Mouse (Mus musculus) intestine, embryonic 15.5 days (tissue): ENCODE measurements at regions not wholly inside any gene's neighbourhood (a gene's known extent, or its start where the extent isn't known, plus 50 kb on each side); places are given as distances from the start of the nearest gene placed in this dataset.

Experiments used
- ATAC-seq: fragments of 200-750 bp; cut with Nextera tagmentation; 2 replicates; pipeline ENCODE4 v1.8.0; 2017; ENCODE audit warnings: moderate TSS enrichment, moderate library complexity
- H3K27ac ChIP-seq: fragments of 300-500 bp; sonication (generic); 2 replicates; pipeline ENCODE4 v1.5.1; 2015; ENCODE audit warnings: mild to moderate bottlenecking, inconsistent platforms
- H3K27me3 ChIP-seq: fragments of 300-500 bp; sonication (generic); replicated peaks from 2 replicates; pipeline ENCODE4 v1.6.1; 2015; ENCODE audit warnings: inconsistent platforms
- H3K36me3 ChIP-seq: fragments of 300-500 bp; sonication (generic); 2 replicates; pipeline ENCODE4 v1.6.1; 2015; ENCODE audit warnings: inconsistent platforms
- H3K4me1 ChIP-seq: fragments of 300-500 bp; sonication (generic); replicated peaks from 2 replicates; pipeline ENCODE4 v1.6.1; 2015; ENCODE audit warnings: inconsistent platforms
- H3K4me2 ChIP-seq: fragments of 300-500 bp; sonication (generic); replicated peaks from 2 replicates; pipeline ENCODE4 v1.6.1; 2015; ENCODE audit warnings: mild to moderate bottlenecking, inconsistent platforms
- H3K4me3 ChIP-seq: fragments of 300-500 bp; sonication (generic); replicated peaks from 2 replicates; pipeline ENCODE4 v1.5.1; 2015; ENCODE audit warnings: inconsistent platforms
- H3K9ac ChIP-seq: fragments of 300-500 bp; sonication (generic); 2 replicates; pipeline ENCODE4 v1.6.1; 2015; ENCODE audit warnings: inconsistent platforms
- H3K9me3 ChIP-seq: fragments of 300-500 bp; sonication (generic); 2 replicates; pipeline ENCODE4 v1.6.1; 2016; ENCODE audit warnings: inconsistent platforms
- WGBS: fragments of 180-500 bp; shearing (Covaris S2); methylation state at CpG from one replicate; pipeline ENCODE4 v1.1.7; 2015; 5-methylcytosine and 5-hydroxymethylcytosine counted together

DNA sequence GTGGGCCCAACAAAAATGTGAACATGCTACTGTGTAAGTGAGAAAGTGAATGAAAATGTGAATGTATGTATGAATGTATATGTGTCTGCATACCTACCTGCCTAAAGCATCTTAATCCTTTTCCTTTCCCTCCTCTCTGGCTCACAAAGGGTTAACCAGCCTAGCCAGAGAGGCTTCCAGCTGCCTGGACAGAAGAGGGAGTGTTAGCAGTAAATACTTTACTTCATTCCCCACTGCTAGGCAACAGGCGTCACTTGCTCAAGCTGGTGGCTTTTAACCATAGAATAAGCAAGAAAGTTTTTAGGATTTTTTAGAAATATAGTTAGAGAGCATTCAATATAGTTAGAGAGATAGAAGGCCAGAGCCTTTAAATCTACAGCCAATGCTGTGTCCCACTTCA lies 363.6 kb downstream of the Rps24 start:
- Histone ChIP-seq H3K27ac (no peak overlapping the region), H3K9ac (no peak overlapping the region), H3K27me3 (no peaks in the 10 kb centered on the region), H3K4me2 (no peak overlapping the region), H3K36me3 (no peaks in the 10 kb centered on the region), H3K4me1 (no peaks in the 10 kb centered on the region), H3K9me3 (no peaks in the 10 kb centered on the region), H3K4me3 (no peak overlapping the region)
- no peak for ATAC-seq
- WGBS: 19% methylated on average over 1 of the region's 1 CpGs

DNA sequence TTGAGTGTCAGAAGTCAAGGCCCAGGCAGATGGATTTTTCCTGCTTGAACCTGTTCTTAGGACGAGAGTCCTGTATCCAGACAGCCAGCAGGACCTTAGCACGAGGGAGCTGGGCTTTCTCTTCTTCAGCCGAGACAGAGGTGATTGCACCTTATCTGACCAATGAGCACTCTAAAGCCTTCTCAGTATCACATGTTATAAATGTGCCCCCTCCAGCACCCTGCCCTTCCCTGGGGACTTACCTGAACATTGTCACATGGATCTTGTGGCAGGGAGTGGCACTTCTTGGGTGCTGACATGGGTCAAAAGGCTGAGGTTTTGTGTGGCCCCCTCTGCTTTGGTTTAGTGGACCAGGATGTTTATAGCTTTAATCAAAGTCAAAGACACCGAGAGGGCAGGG lies 367.5 kb downstream of the Rps24 start:
- Histone ChIP-seq H3K4me3 (no peak overlapping the region), H3K27me3 (no peaks in the 10 kb centered on the region), H3K4me2 (no peak overlapping the region), H3K9ac (no peak overlapping the region), H3K4me1 (no peaks in the 10 kb centered on the region), H3K27ac (no peak overlapping the region), H3K36me3 (no peaks in the 10 kb centered on the region), H3K9me3 (no peaks in the 10 kb centered on the region)
- WGBS: 31% methylated on average over 4 of the region's 4 CpGs
- peak; percentile 75 for ATAC-seq

- no peak for ATAC-seq
- Histone ChIP-seq H3K9me3 (no peaks in the 10 kb centered on the region), H3K4me1 (0 out of 2 replicates have a peak, but pooled peaks cover 9% of the 10 kb centered on the region), H3K9ac (no peak overlapping the region), H3K27me3 (no peaks in the 10 kb centered on the region), H3K4me2 (no peak overlapping the region), H3K27ac (no peak overlapping the region), H3K4me3 (no peak overlapping the region), H3K36me3 (no peaks in the 10 kb centered on the region)
- WGBS: 69% methylated on average over 8 of the region's 8 CpGs
Measured at GRCm38 (mm10) chr14:24862171-24862570, 375.2 kb downstream of the Rps24 start.

DNA sequence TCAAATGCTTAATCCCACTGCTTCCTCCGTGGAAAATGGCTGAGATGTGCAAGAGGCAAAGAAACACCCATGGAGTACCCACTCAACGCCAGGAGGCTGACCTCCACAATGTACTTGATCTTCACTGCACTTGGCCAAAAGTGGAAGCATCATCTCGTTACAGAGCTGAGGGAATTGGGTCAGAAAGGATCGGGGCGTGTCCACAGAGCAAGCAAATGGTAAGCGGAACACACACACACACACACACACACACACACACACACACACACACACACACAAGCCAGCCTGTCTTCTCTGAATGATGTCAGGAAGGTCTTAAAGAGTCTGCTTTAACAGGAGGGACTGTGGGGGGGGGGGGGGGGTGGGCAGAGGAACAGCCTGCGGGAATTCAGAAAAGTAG lies 375.7 kb downstream of the Rps24 start:
- 0 out of 2 replicates have a peak, but pooled peaks cover 9% of the 10 kb centered on the region for H3K4me1 ChIP-seq
- no peaks in the 10 kb centered on the region for H3K9me3 ChIP-seq
- no peak overlapping the region for H3K9ac ChIP-seq
- H3K36me3 ChIP-seq: no peaks in the 10 kb centered on the region
- 62% methylated on average over 7 of the region's 7 CpGs for WGBS
- H3K4me3 ChIP-seq: no peak overlapping the region
- no peak overlapping the region for H3K27ac ChIP-seq
- no peak for ATAC-seq
- no peaks in the 10 kb centered on the region for H3K27me3 ChIP-seq
- no peak overlapping the region for H3K4me2 ChIP-seq

DNA sequence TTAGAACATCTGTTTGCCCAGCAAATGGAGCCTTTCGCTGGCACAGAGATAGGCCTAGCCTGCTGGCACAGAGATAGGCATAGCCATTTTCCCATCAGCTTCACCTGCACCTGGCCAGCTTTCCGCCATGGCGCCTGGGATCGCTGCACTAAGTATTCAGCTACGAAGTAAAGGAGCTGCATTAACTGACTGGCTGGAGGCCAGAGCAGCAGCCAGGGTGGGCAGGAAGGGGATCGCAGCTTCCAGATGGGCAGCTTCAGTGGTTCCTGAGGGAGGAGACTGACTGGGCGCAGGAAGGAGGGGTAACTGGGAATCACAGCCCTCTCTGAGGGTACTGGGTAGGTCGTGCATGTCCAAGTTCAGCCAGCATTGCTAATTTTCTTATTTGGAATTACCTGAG lies 376.2 kb downstream of the Rps24 start:
- Histone ChIP-seq H3K27ac (no peak overlapping the region), H3K36me3 (no peaks in the 10 kb centered on the region), H3K4me2 (no peak overlapping the region), H3K4me3 (no peak overlapping the region), H3K9ac (no peak overlapping the region), H3K4me1 (0 out of 2 replicates have a peak, but pooled peaks cover 9% of the 10 kb centered on the region), H3K27me3 (no peaks in the 10 kb centered on the region), H3K9me3 (no peaks in the 10 kb centered on the region)
- whole genome bisulfite sequencing: 63% methylated on average over 8 of the region's 8 CpGs
- ATAC-seq: no peak

DNA sequence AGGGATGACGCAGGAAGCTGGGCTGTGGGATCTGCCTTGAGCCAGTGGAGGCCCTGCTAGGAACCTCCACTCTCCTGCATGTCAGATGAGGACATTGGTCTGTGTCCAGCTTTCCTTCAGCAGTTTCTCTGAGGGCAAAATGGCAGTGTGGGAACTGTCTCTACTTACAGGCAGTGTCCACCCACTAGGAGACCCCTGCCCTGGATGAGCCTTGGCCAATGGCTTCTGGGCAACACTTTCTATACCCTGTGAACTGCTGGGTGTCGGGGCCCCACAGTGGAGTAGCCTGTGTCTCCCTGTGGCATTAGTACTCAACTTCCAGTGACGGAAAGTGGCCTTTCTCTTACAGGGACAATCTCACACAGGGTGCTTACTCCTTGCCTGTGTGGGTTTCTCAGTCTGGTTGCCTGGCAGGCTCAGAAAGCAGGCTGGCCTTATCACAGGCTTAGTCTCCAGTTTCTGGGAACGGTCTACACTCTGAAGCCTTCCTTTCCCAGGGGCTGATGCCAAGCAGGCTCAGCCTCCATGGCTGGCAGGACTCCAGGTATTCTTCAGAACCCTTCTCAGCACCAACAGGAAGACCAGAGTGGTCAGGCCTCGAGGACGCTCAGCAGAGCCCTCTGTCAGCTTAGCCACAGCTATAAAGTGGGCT lies 378.8 kb downstream of the Rps24 start:
- Histone ChIP-seq H3K4me3 (no peak overlapping the region), H3K9me3 (no peaks in the 10 kb centered on the region), H3K27me3 (no peaks in the 10 kb centered on the region), H3K36me3 (no peaks in the 10 kb centered on the region), H3K27ac (no peak overlapping the region), H3K4me2 (no peak overlapping the region), H3K9ac (no peak overlapping the region), H3K4me1 (0 out of 2 replicates have a peak, but pooled peaks cover 9% of the 10 kb centered on the region)
- ATAC-seq: no peak
- 69% methylated on average over 6 of the region's 6 CpGs for WGBS

GRCm38 (mm10) chr14:24867816-24868215 lies 380.9 kb downstream of the Rps24 start:
- 74% methylated on average over 6 of the region's 6 CpGs for WGBS
- 0 out of 2 replicates have a peak, but pooled peaks cover 9% of the 10 kb centered on the region for H3K4me1 ChIP-seq
- H3K9me3 ChIP-seq: no peaks in the 10 kb centered on the region
- H3K4me3 ChIP-seq: no peak overlapping the region
- no peak for ATAC-seq
- H3K9ac ChIP-seq: no peak overlapping the region
- H3K27ac ChIP-seq: no peak overlapping the region
- H3K4me2 ChIP-seq: no peak overlapping the region
- no peaks in the 10 kb centered on the region for H3K27me3 ChIP-seq
- no peaks in the 10 kb centered on the region for H3K36me3 ChIP-seq

DNA sequence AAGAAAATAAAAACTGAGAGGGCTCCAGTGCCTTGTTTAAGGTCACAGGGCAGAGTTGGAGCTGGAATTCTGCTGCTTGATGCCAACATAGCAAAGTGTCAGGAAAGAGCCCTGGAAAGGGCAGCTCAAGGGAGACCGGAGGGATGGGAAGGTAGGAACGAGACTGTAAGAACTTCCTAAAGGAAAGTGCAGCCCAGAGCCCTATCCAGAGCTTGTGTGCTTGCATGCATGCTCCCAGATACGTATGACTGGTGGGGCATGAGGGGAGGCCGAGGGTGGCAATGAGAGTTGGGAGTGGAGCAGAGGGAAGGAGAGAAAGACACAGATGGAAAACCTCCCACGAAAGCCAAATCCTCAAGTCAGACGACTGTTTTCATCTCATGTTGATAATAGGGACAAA lies 381.8 kb downstream of the Rps24 start:
- H3K4me3 ChIP-seq: no peak overlapping the region
- 82% methylated on average over 6 of the region's 6 CpGs for WGBS
- no peak overlapping the region for H3K27ac ChIP-seq
- H3K4me2 ChIP-seq: no peak overlapping the region
- 0 out of 2 replicates have a peak, but pooled peaks cover 6% of the 10 kb centered on the region for H3K4me1 ChIP-seq
- no peak overlapping the region for H3K9ac ChIP-seq
- no peaks in the 10 kb centered on the region for H3K9me3 ChIP-seq
- no peaks in the 10 kb centered on the region for H3K36me3 ChIP-seq
- no peaks in the 10 kb centered on the region for H3K27me3 ChIP-seq
- ATAC-seq: no peak

- Histone ChIP-seq H3K9ac (no peak overlapping the region), H3K4me1 (0 out of 2 replicates have a peak, but pooled peaks cover 6% of the 10 kb centered on the region), H3K4me2 (no peak overlapping the region), H3K27me3 (no peaks in the 10 kb centered on the region), H3K4me3 (no peak overlapping the region), H3K36me3 (no peaks in the 10 kb centered on the region), H3K9me3 (no peaks in the 10 kb centered on the region), H3K27ac (no peak overlapping the region)
- ATAC-seq: no peak
- WGBS: 94% methylated on average over 3 of the region's 3 CpGs
Measured at GRCm38 (mm10) chr14:24870246-24870645, 383.3 kb downstream of the Rps24 start.

GRCm38 (mm10) chr14:24871392-24871998 lies 384.6 kb downstream of the Rps24 start:
- H3K27me3 ChIP-seq: no peaks in the 10 kb centered on the region
- no peak overlapping the region for H3K27ac ChIP-seq
- no peak; the same call in 1 of the 2 replicates for ATAC-seq
- H3K9me3 ChIP-seq: no peaks in the 10 kb centered on the region
- 63% methylated on average over 10 of the region's 10 CpGs for WGBS
- H3K4me1 ChIP-seq: no peaks in the 10 kb centered on the region
- H3K4me3 ChIP-seq: no peak overlapping the region
- no peak overlapping the region for H3K4me2 ChIP-seq
- no peak overlapping the region for H3K9ac ChIP-seq
- no peaks in the 10 kb centered on the region for H3K36me3 ChIP-seq

- H3K4me2 ChIP-seq: no peak overlapping the region
- ATAC-seq: no peak
- H3K27me3 ChIP-seq: no peaks in the 10 kb centered on the region
- no peaks in the 10 kb centered on the region for H3K4me1 ChIP-seq
- H3K9me3 ChIP-seq: no peaks in the 10 kb centered on the region
- no peak overlapping the region for H3K27ac ChIP-seq
- 40% methylated on average over 3 of the region's 3 CpGs for WGBS
- H3K36me3 ChIP-seq: no peaks in the 10 kb centered on the region
- H3K9ac ChIP-seq: no peak overlapping the region
- H3K4me3 ChIP-seq: no peak overlapping the region
Measured at GRCm38 (mm10) chr14:24872931-24873330, 386.0 kb downstream of the Rps24 start.

GRCm38 (mm10) chr14:24873406-24873805 lies 386.5 kb downstream of the Rps24 start:
- Histone ChIP-seq H3K9ac (no peak overlapping the region), H3K4me3 (no peak overlapping the region), H3K27me3 (no peaks in the 10 kb centered on the region), H3K27ac (no peak overlapping the region), H3K9me3 (no peaks in the 10 kb centered on the region), H3K4me2 (no peak overlapping the region), H3K36me3 (no peaks in the 10 kb centered on the region), H3K4me1 (no peaks in the 10 kb centered on the region)
- WGBS: 88% methylated on average over 3 of the region's 3 CpGs
- ATAC-seq: no peak
